Mouse (Mus musculus): ENCODE measurements at regions not wholly inside any gene's neighbourhood (a gene's known extent, or its start where the extent isn't known, plus 50 kb on each side); places are given as distances from the start of the nearest gene placed in this dataset.

DNA sequence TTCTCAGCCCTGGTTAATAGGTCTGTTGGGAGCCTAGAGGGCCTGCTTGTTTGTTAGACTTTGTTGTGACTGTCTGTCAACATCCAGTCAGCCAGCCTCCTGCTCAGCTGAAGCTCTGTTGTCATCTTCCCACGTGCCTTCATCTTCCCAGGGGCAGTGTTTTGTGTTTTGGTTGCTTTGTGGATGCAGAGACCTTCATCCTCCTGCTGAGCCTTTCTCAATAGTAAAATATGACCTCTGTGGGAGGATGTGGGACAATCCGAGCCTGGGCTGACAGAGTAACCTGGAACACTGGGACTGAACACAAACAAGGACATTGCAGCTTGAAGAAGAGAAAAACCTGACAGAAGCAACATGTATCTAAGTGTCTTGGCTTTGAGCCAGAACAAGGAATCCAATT, 168.7 kb upstream of the Prdm1 start:
- Histone ChIP-seq H3K4me2 (replicated peaks; ENCODE audit: low read depth, low read length) (no peak overlapping the region), H3K27ac (ENCODE audit: low read length) (no peak overlapping the region), H3K9me3 (ENCODE audit: control insufficient read depth, low read depth, low read length) (no peaks in the 10 kb centered on the region), H3K4me1 (ENCODE audit: control insufficient read depth, insufficient read depth, low read length) (no peaks in the 10 kb centered on the region), H3K9ac (replicated peaks; ENCODE audit: low read depth, low read length) (no peak overlapping the region), H3K4me3 (ENCODE audit: low read depth, low read length) (no peak overlapping the region), H3K27me3 (ENCODE audit: control insufficient read depth, insufficient read depth, low read length) (no peaks in the 10 kb centered on the region), H3K36me3 (ENCODE audit: control insufficient read depth, insufficient read depth, low read length) (no peaks in the 10 kb centered on the region)
- 54% methylated on average over 2 of the region's 2 CpGs for WGBS
- no peak for ATAC-seq (ENCODE audit: insufficient number of reproducible peaks, insufficient read depth, low FRiP score, low read depth)

DNA sequence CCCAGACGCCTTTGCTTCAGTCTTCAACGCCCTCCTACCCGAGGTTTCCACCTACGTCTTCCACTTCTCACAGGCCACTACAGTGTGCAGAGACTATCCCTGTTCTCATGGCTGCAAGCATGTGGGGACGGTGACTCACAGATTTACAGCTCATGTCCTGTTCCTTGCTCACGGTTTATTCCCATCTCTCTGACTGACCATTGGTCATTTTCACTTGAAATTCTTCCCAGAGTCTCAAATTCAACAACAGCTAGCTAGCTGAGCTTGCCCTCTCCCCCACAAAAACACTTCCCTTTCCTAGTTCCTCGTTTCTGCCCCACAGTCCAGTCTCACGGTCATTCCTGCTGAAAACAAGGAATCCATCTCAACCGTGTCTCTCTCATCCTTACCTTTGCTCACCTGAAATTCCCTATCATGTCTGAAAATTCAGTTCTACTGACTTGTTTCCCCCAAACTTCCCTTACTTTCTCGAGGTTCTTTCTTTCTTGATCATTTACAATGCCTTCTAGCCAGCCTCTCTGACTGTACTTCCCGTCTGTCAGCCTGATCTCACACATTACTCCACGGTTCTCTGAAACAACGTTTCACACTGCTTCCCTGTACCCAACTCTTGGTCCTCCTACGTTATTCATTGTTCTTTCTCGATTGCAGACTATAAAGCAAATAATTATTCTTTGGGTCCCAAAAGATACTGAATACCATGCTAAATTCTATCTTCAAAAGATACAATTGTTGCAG, 163.5 kb upstream of the Prdm1 start:
- no peak overlapping the region for H3K27ac ChIP-seq (ENCODE audit: low read length)
- no peaks in the 10 kb centered on the region for H3K27me3 ChIP-seq (ENCODE audit: control insufficient read depth, insufficient read depth, low read length)
- no peaks in the 10 kb centered on the region for H3K4me1 ChIP-seq (ENCODE audit: control insufficient read depth, insufficient read depth, low read length)
- no peak overlapping the region for H3K9ac ChIP-seq (replicated peaks; ENCODE audit: low read depth, low read length)
- no peak overlapping the region for H3K4me2 ChIP-seq (replicated peaks; ENCODE audit: low read depth, low read length)
- 77% methylated on average over 15 of the region's 15 CpGs for WGBS
- no peak for ATAC-seq (ENCODE audit: insufficient number of reproducible peaks, insufficient read depth, low FRiP score, low read depth)
- H3K9me3 ChIP-seq (ENCODE audit: control insufficient read depth, low read depth, low read length) = no peaks in the 10 kb centered on the region
- no peak overlapping the region for H3K4me3 ChIP-seq (ENCODE audit: low read depth, low read length)
- no peaks in the 10 kb centered on the region for H3K36me3 ChIP-seq (ENCODE audit: control insufficient read depth, insufficient read depth, low read length)

DNA sequence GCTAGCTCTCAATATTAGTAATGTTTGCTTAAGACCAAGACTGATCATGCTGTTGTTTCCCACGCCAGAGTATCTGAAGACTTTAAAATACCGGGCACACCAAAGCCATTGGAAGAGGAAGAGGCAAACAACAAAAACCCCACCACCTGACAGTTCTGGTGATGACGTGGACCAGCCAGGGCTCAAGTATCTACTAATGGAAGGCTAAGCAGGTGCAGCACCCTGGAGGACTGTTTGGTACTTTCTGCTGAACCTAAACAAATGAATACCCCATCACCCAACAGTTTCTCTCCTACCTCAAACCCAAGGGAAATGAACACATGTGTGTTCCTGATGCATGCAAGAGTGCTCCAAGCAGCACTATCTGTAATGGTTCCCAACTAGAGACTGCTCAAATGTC, 160.3 kb upstream of the Prdm1 start:
- ATAC-seq (ENCODE audit: insufficient number of reproducible peaks, insufficient read depth, low FRiP score, low read depth) = no peak
- Histone ChIP-seq H3K27me3 (ENCODE audit: control insufficient read depth, insufficient read depth, low read length) (no peaks in the 10 kb centered on the region), H3K9ac (replicated peaks; ENCODE audit: low read depth, low read length) (no peak overlapping the region), H3K9me3 (ENCODE audit: control insufficient read depth, low read depth, low read length) (no peaks in the 10 kb centered on the region), H3K27ac (ENCODE audit: low read length) (no peak overlapping the region), H3K4me3 (ENCODE audit: low read depth, low read length) (no peak overlapping the region), H3K4me2 (replicated peaks; ENCODE audit: low read depth, low read length) (no peak overlapping the region), H3K36me3 (ENCODE audit: control insufficient read depth, insufficient read depth, low read length) (no peaks in the 10 kb centered on the region), H3K4me1 (ENCODE audit: control insufficient read depth, insufficient read depth, low read length) (no peaks in the 10 kb centered on the region)
- WGBS = 82% methylated on average over 3 of the region's 3 CpGs

DNA sequence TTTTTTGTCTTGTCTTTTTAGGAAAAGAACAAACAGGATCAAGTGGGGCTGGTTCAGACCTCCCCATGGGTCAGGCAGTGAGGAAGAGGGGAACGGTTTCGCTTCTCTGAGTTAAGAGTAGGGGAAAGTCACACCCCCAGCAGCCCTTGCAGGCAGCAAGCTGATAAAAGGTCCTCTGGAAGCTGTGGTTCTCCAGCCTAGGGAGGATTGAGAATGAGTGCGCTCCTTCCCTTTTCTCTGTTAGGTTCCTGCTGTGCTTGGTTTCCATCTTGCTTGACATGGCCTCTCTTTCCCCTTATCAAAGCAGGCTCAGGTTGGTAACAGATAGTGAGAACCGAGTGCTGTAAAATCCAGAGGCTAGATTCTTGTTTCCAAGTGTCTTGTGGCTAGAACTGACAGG, 157.8 kb upstream of the Prdm1 start:
- Histone ChIP-seq H3K9me3 (ENCODE audit: control insufficient read depth, low read depth, low read length) (no peaks in the 10 kb centered on the region), H3K4me2 (replicated peaks; ENCODE audit: low read depth, low read length) (no peak overlapping the region), H3K4me1 (ENCODE audit: control insufficient read depth, insufficient read depth, low read length) (no peaks in the 10 kb centered on the region), H3K27me3 (ENCODE audit: control insufficient read depth, insufficient read depth, low read length) (no peaks in the 10 kb centered on the region), H3K9ac (replicated peaks; ENCODE audit: low read depth, low read length) (no peak overlapping the region), H3K27ac (ENCODE audit: low read length) (no peak overlapping the region), H3K36me3 (ENCODE audit: control insufficient read depth, insufficient read depth, low read length) (no peaks in the 10 kb centered on the region), H3K4me3 (ENCODE audit: low read depth, low read length) (no peak overlapping the region)
- ATAC-seq (ENCODE audit: insufficient number of reproducible peaks, insufficient read depth, low FRiP score, low read depth) = no peak
- WGBS = 76% methylated on average over 4 of the region's 4 CpGs

DNA sequence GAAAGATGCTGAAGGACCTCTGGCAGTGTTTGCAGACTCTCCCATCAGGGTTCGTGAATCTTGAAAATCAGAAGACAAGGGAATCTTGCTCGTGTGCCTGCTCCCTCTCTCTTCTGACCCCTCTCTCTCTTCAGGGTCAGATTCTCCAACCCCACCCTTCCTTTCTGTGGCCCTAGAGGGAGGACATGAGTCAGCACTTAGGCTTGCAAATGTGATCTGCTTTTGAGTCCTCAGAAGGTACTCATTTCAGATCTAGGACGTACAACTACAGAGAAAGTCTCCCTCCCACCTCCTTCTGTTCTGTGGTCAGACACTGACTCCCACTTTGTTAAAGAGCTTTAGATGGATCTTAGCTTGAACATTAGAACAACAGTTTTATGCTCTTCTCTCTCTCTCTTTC, 156.9 kb upstream of the Prdm1 start:
- H3K27me3 ChIP-seq (ENCODE audit: control insufficient read depth, insufficient read depth, low read length) = no peaks in the 10 kb centered on the region
- ATAC-seq (ENCODE audit: insufficient number of reproducible peaks, insufficient read depth, low FRiP score, low read depth) = no peak
- no peaks in the 10 kb centered on the region for H3K9me3 ChIP-seq (ENCODE audit: control insufficient read depth, low read depth, low read length)
- H3K4me2 ChIP-seq (replicated peaks; ENCODE audit: low read depth, low read length) = no peak overlapping the region
- no peak overlapping the region for H3K4me3 ChIP-seq (ENCODE audit: low read depth, low read length)
- H3K36me3 ChIP-seq (ENCODE audit: control insufficient read depth, insufficient read depth, low read length) = no peaks in the 10 kb centered on the region
- H3K27ac ChIP-seq (ENCODE audit: low read length) = no peak overlapping the region
- no peak overlapping the region for H3K9ac ChIP-seq (replicated peaks; ENCODE audit: low read depth, low read length)
- WGBS = 55% methylated on average over 3 of the region's 3 CpGs
- H3K4me1 ChIP-seq (ENCODE audit: control insufficient read depth, insufficient read depth, low read length) = no peaks in the 10 kb centered on the region

DNA sequence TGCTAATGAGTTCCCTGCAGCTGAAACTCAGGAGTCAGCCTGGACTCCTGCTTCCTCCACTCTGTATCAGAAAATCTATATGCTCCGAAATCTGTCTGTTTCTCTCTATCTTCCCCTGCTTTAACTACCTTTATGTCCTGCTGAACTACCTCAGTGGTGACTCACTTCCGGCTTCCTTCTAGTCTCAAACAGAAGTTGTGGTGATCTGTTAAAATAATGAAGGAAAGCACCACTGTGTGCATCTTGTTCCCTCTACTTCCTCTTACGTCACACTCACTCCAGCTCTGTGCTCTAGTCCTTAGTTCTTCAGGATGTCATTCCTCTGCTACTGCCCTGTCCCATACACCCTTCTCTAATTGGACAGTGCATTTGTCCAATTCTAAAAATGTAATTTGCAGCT, 148.2 kb upstream of the Prdm1 start:
- ATAC-seq (ENCODE audit: insufficient number of reproducible peaks, insufficient read depth, low FRiP score, low read depth) = no peak
- H3K9ac ChIP-seq (replicated peaks; ENCODE audit: low read depth, low read length) = no peak overlapping the region
- H3K27me3 ChIP-seq (ENCODE audit: control insufficient read depth, insufficient read depth, low read length) = no peaks in the 10 kb centered on the region
- H3K4me2 ChIP-seq (replicated peaks; ENCODE audit: low read depth, low read length) = no peak overlapping the region
- 77% methylated on average over 3 of the region's 3 CpGs for WGBS
- no peaks in the 10 kb centered on the region for H3K36me3 ChIP-seq (ENCODE audit: control insufficient read depth, insufficient read depth, low read length)
- no peak overlapping the region for H3K27ac ChIP-seq (ENCODE audit: low read length)
- no peaks in the 10 kb centered on the region for H3K9me3 ChIP-seq (ENCODE audit: control insufficient read depth, low read depth, low read length)
- H3K4me3 ChIP-seq (ENCODE audit: low read depth, low read length) = no peak overlapping the region
- no peaks in the 10 kb centered on the region for H3K4me1 ChIP-seq (ENCODE audit: control insufficient read depth, insufficient read depth, low read length)

DNA sequence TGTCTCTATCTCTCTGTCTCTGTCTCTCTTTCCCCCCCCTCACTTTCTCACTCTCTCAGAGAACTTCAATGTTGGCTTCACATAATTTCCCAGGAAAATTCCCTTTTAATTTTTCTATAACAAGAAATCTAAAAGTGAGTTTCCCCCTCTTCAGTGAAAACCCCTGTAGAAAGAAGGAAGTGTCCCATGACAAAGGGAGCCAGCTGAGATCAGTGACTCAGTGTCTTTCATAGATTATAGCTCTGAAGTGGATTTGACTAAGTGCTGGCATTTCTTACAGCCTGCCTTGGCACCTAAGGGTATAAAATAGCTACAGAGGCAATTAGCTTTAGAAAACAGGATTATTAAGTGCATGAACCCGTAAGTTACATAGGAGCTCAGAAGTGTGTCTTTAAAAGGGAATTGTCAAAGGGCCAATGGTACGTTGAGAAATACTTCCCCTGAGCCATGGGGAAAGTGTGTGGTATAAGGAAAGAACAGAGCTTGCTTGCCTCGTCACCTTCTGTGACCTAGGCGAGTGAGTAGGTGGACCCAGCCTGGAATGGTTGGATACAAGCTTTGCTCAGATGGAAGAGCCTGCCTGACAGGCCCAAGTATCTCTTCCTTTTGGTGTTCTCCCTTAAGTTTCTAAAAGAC, 137.3 kb upstream of the Prdm1 start:
- WGBS = 79% methylated on average over 4 of the region's 4 CpGs

DNA sequence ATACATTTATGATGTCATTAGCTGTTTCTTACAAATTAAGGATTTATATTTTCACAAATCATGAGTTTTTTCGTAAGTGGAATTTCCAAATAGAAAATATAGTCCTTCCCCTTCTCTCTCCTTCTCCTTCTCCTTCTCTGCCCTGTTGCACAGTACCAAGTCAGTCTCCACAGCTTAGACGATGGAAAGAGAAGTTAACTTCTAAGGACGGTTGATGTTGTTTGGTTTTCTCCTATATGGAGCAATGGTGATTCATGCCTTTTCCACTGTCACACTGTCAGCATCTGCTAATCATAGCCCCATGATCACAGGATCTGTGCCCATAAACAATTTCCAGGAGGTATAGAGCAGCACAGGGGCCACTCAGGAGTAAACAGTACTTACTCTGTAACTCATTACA, 131.2 kb upstream of the Prdm1 start:
- Histone ChIP-seq H3K27ac (ENCODE audit: low read length) (no peak overlapping the region), H3K9me3 (ENCODE audit: control insufficient read depth, low read depth, low read length) (no peaks in the 10 kb centered on the region), H3K36me3 (ENCODE audit: control insufficient read depth, insufficient read depth, low read length) (no peaks in the 10 kb centered on the region), H3K4me3 (ENCODE audit: low read depth, low read length) (no peak overlapping the region), H3K4me2 (replicated peaks; ENCODE audit: low read depth, low read length) (no peak overlapping the region), H3K4me1 (ENCODE audit: control insufficient read depth, insufficient read depth, low read length) (no peaks in the 10 kb centered on the region), H3K27me3 (ENCODE audit: control insufficient read depth, insufficient read depth, low read length) (no peaks in the 10 kb centered on the region), H3K9ac (replicated peaks; ENCODE audit: low read depth, low read length) (no peak overlapping the region)
- 81% methylated on average over 3 of the region's 3 CpGs for WGBS
- ATAC-seq (ENCODE audit: insufficient number of reproducible peaks, insufficient read depth, low FRiP score, low read depth) = no peak

More for the DNA sequence above, 137.3 kb upstream of the Prdm1 start:
- ATAC-seq (ENCODE audit: insufficient number of reproducible peaks, insufficient read depth, low FRiP score, low read depth) = no peak
- H3K4me3 ChIP-seq (ENCODE audit: low read depth, low read length) = no peak overlapping the region
- H3K27me3 ChIP-seq (ENCODE audit: control insufficient read depth, insufficient read depth, low read length) = no peaks in the 10 kb centered on the region
- H3K27ac ChIP-seq (ENCODE audit: low read length) = no peak overlapping the region
- H3K9me3 ChIP-seq (ENCODE audit: control insufficient read depth, low read depth, low read length) = no peaks in the 10 kb centered on the region
- H3K4me1 ChIP-seq (ENCODE audit: control insufficient read depth, insufficient read depth, low read length) = no peaks in the 10 kb centered on the region
- H3K36me3 ChIP-seq (ENCODE audit: control insufficient read depth, insufficient read depth, low read length) = no peaks in the 10 kb centered on the region
- H3K4me2 ChIP-seq (replicated peaks; ENCODE audit: low read depth, low read length) = no peak overlapping the region
- no peak overlapping the region for H3K9ac ChIP-seq (replicated peaks; ENCODE audit: low read depth, low read length)

DNA sequence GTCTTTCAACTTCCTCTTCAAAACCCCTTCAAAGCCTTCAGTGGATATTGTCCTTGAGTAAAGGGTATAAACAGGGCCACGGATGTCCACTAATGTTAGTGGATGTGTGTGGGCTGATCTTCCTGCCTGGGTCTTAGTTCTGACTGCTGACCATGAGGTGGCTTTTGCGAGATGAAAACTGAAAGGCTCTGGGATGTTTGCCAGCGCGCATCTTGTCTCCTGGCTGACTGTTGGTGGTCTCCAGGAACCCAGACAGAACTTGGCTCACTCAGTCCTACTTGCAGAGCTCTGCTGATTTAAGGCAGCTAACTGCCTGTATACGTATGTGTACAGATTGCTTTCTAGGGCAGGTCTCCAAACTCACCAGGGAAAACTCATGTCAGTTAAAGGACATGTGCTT, 125.5 kb upstream of the Prdm1 start:
- no peak overlapping the region for H3K27ac ChIP-seq (ENCODE audit: low read length)

More for the DNA sequence above, 125.5 kb upstream of the Prdm1 start:
- ATAC-seq (ENCODE audit: insufficient number of reproducible peaks, insufficient read depth, low FRiP score, low read depth) = no peak
- no peaks in the 10 kb centered on the region for H3K36me3 ChIP-seq (ENCODE audit: control insufficient read depth, insufficient read depth, low read length)
- WGBS = 52% methylated on average over 5 of the region's 5 CpGs
- no peaks in the 10 kb centered on the region for H3K4me1 ChIP-seq (ENCODE audit: control insufficient read depth, insufficient read depth, low read length)
- no peak overlapping the region for H3K9ac ChIP-seq (replicated peaks; ENCODE audit: low read depth, low read length)
- no peak overlapping the region for H3K4me3 ChIP-seq (ENCODE audit: low read depth, low read length)
- H3K27me3 ChIP-seq (ENCODE audit: control insufficient read depth, insufficient read depth, low read length) = no peaks in the 10 kb centered on the region
- no peak overlapping the region for H3K4me2 ChIP-seq (replicated peaks; ENCODE audit: low read depth, low read length)
- H3K9me3 ChIP-seq (ENCODE audit: control insufficient read depth, low read depth, low read length) = no peaks in the 10 kb centered on the region

Measured in stomach, embryonic 14.5 days (tissue).